Mouse (Mus musculus) activated CD4-positive, CD25-positive, alpha-beta regulatory T cell, adult 4 months (primary cell): ENCODE results near the gene Pcbp3. TPM values are rescaled to one million over a fixed set of nuclear protein-coding genes. Genes with fewer than 3 reads are reported as not detected.

ENCODE experiments used
- ATAC-seq: one replicate; pipeline ENCODE4 v1.8.0; 2017
- polyA plus RNA-seq, 2 experiments: library from polyadenylated mRNA; unstranded; fragments of 100-300 nt; shearing (Covaris generic); gene quantifications; one replicate each; pipeline ENCODE4 v1.2.1; 2017

Pcbp3 gene
- polyA plus RNA-seq, 2 experiments from 2014 or later: 3.7 to 8.2 TPM

DNA sequence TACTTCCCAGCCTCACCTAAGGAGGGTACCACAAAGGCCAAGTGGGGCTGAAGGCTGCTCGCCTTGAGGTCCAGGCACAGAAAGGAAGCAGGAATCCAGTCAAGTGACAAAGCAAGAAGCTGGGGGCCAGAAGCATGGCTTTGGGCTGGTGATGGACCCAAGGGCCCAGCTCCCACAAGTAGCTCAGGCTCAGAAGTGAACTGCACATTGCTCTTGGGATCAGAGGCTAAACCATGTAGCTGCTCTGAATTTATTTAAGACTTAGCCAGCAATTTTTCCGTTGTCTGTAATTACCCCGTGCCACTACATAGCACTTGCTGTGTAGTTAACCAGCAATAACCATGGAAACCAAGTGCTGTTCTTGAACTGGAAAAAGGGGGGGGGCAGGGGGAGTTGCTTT lies 117.3 kb downstream of the Pcbp3 start:
- ATAC-seq: no peak

- ATAC-seq: no peak
These were observed 119.6 kb downstream of the Pcbp3 start for GRCm38 (mm10) chr10:76842087-76842486.

GRCm38 (mm10) chr10:76841220-76841619 lies 120.5 kb downstream of the Pcbp3 start:
- ATAC-seq: no peak

DNA sequence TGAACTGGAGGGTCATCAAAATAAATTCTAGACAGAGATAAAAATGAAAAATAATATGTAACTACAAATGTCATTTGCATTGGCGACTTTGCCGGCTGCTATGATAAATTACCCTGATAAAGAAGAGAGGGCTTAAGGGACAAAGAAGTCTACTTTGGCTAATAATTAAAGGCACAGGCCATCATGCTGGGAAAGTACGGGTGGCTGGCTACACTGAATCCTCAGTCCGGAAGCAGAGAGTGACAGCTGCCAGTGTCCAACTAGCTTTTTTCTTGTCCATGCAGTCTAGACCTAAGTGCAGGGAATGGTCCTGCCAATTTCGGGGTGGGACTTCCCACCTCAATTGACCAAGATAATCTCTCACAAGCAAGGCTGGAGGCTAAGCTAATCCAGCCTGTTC lies 121.1 kb downstream of the Pcbp3 start:
- no peak for ATAC-seq

DNA sequence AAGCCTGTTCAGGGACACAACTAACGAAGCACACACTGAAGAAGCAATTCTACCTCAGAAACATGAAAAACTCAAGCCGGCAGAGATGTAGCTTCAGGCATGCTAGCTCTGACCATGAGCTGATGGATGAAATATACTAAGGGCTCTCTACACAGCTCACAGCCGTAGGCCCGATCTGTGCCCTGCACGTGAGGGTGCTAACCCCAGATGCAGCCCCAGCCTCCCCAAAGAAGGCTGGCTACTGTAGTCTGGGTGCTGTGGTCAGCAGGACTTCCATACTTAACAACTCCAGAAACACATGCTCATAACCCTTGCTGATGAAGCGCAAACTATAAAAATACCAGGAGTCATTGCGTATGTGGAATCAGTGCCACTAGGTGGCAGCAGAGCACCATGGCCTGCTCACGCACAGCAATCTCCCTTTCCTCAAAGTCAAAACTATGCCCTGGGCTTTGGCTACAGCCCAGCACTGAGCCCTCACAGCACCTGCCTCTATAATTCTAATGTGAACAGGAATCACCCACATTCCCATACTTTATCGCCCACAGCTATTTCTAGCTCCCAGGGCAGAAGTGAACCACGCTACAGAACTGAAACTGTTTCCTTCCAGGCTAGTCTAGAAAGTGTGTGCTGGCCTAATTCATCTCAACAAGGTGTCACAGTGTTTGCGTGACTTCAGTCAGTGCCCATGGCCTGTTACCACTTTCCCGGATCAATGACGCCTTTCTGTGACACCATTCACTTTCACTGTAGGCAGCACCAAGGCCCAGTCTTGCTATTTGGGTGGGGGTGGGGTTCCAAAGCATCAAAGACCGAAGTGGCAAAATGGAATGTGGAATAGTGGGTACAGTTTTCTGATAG lies 126.0 kb downstream of the Pcbp3 start:
- peak; percentile 54 for ATAC-seq

- ATAC-seq: no peak
These were observed 128.8 kb downstream of the Pcbp3 start for GRCm38 (mm10) chr10:76832841-76833240.

DNA sequence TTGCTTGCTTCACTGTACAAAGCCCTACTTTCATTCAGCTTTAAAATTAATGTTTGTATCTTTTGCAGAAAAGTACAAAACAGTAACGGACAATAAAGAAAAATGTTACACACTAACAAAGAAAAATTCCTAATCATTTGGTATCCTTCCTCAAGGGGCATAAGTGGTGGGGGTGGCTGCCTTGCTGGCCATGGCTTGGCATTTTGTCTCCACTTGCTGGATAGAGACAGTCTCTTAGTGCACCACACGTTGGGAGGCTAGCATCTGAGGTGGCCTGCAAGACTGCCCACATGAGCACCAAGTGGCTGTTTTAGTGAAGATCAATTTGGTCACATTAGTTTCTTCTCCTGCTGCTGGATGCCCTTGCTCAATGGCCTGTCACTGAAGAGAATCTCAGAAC lies 129.8 kb downstream of the Pcbp3 start:
- ATAC-seq: no peak

GRCm38 (mm10) chr10:76831151-76831550 lies 130.5 kb downstream of the Pcbp3 start:
- ATAC-seq: no peak

GRCm38 (mm10) chr10:76828936-76829335 lies 132.8 kb downstream of the Pcbp3 start:
- ATAC-seq: no peak

DNA sequence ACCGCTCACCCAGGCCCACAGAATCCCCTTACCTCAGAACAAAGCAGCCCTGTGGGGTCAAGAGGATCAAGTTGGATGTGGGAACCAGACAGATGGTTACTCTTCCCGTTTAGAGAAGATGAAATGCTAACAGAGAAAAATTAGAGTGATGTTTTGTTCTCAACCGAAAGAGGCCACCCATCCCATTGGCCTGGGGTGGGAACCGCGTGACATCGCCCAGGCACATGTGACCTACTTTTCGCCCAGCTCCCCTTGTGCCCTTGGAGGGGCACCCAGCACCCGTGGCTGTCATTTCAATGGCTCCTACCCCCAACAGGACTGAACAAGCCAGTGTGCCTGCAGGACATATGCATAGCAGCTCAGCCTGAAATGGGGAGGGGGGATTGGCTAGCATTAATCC lies 139.0 kb downstream of the Pcbp3 start:
- ATAC-seq: no peak

GRCm38 (mm10) chr10:76819321-76819720 lies 142.4 kb downstream of the Pcbp3 start:
- ATAC-seq: no peak

DNA sequence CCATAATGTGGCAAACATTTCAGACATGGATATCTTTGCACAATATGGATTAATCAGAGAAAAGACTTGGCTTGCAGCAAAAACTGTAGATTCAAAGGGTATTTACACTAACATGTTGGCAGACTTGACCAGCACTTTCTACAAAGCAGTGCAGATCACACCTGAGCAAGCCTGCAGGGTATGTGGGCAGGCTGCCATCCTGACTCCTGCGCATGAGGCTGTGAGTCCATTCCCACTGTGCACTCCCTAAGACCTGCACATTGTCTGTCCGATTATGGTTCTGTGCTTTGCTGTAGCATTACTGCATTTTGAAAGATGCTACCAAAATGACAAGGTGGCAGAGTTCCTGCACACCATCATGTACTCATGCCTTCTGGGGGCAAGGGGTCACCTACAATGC lies 143.3 kb downstream of the Pcbp3 start:
- no peak for ATAC-seq

GRCm38 (mm10) chr10:76816930-76817329 lies 144.8 kb downstream of the Pcbp3 start:
- ATAC-seq: no peak

DNA sequence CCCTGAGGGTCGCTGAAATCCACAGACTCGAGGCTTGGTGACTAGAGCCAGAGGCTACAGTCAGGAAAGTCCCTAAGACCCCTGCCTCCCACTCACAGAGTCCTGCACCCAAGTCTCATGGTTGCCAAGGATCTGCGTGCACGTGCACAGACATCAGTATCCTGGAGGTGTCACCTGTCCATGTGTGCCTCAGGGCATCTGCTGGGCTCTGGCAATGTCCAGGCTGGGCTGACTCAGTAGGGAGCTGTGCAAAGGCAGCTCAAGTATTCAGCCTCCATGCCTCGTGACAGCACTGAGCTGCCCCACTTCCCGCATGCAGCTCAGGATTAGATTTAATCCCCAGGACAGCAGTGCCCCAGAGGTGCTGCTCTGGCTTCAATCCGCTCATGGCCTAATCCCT lies 145.3 kb downstream of the Pcbp3 start:
- ATAC-seq: no peak

GRCm38 (mm10) chr10:76815481-76815880 lies 146.2 kb downstream of the Pcbp3 start:
- no peak for ATAC-seq

- ATAC-seq: no peak
These were observed 146.9 kb downstream of the Pcbp3 start for GRCm38 (mm10) chr10:76814811-76815210.

DNA sequence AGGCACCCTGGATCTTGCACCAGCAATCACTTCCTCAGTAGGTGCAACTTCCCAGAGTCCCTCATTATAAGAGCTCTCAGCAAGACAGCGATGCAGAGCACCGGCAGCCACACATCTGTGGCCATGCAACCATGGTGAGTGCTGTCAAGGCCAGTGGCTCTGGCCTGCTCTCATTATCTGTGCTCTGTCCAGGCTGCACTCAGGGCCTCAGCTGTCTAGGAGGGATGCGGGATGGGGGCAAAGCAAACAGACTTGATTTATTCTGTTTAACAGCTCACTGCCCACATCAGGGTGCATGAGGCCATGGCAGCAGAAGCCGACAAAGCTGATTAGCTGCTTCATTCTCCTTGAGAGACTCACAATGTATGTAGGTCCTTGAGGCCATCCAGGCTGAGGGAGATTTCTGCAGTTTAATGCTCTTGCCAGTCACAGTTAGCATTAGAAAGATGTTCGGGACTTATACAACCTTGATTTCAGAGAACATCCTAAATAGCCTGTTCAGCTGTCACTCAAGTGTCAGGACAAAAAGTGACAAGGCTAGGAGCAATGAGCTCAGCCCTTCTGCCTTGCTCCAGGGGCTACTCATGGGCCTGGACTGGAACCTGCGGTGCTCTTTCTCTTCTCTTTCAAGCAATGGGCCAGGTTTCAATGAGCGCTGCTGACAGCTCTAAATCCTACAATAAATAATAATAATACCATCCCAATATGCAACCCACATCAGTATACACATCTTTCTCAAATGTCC lies 151.6 kb downstream of the Pcbp3 start:
- no peak for ATAC-seq

DNA sequence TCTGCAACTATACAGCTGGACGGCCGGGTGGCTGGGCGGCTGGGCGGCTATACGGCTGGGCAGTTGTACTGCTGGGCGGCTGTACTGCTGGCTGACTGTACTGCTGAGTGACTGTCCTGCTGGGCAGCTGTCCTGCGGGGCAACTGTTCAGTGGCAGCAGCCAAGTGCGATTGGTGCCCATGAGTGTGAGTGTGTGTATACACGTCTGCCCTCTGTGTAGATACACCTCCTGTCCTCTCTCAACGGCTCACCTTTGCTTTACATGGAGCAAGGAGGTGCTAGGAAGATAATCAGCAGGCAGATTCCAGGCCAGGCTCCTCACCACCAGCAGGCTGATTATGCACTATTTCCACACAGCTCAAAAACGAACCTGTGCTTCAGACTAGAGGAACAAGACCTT lies 152.2 kb downstream of the Pcbp3 start:
- ATAC-seq: no peak

GRCm38 (mm10) chr10:76808446-76809400 lies 153.0 kb downstream of the Pcbp3 start:
- no peak for ATAC-seq

DNA sequence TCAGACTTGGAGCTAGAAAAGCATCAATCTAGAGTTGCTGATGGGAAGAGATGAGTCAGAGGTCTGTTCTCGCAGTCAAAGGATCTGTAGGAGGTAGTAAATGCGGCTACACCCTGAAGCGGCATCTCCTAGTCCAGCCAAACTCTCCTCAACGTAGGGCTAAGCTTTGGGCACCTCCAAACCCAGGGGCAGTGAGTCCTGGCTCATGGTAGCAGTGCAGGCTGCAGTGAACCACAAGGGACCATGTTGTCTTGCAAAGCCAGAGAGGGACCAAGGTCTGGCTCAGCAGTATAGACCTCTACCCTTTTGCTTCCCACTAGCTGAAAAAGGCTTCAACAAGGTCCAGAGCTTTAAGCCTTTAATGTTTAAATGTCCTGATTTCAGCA lies 159.2 kb downstream of the Pcbp3 start:
- no peak for ATAC-seq

DNA sequence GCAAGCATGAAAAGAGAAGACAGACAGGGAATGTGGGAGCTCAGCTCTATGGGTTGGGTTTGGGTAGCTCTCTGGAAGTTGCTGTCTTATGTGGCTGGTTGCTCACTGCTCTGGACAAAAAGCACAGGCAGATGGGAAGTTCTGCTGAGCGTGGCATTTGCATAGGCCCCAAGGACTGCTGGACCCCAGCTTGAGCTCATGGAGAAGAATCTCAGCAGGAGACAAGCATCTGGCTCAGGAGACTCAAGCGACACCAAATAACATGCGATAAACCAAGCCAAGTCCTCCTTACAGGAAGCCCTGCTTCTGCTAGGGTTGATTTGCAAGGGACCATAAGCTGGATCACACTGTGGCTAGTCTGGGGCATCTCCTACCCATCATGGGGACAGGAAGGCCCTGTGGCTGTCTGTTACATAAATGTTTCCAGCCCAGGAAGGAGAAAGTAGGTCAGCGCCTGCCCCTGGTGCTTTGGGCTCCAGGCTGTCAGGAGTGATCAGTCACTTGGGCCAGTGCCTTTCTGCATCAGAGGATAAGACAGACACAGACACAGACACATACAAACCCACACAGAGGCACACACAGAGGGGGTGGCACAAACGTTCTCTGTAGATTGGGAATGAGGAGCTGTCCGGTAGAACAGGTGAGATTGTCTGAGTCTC lies 159.7 kb downstream of the Pcbp3 start:
- ATAC-seq: peak; percentile 36

DNA sequence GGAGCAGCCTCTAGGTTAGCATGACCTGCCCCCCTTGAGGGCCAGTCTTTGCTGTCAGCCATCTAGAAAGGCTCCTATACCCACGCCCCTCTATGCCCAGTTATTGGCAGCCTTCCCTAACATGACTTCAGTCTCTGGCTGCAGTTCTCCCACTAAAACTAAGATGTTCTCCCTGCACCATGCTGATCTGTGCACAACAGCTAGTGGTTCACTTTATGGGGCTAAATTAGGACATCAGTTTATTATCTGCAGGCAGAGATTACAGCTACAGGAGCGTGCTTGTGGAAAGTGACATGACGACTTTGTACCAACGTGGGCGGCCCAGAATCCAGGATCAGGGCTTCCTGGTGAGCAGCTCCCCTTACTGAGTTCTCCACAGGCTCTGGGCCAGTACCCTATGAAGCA lies 160.4 kb downstream of the Pcbp3 start:
- ATAC-seq: no peak
